Mouse (Mus musculus) heart, embryonic 15.5 days (tissue): Measurements from ENCODE around the gene Dpt. TPM values are rescaled to one million over a fixed set of nuclear protein-coding genes. Genes with fewer than 3 reads are reported as not detected.

ENCODE experiments used
- ATAC-seq: fragments of 200-750 bp; cut with Nextera tagmentation; replicated peaks from 2 replicates; pipeline ENCODE4 v1.8.0; 2017; ENCODE audit warnings: low read depth, moderate TSS enrichment; ENCODE audit not compliant: insufficient number of reproducible peaks, insufficient read depth, low FRiP score
- H3K27ac ChIP-seq: fragments of 300-500 bp; sonication (generic); 2 replicates; pipeline ENCODE4 v1.5.1; 2015; ENCODE audit warnings: mild to moderate bottlenecking, inconsistent platforms
- H3K27me3 ChIP-seq: fragments of 300-500 bp; sonication (generic); 2 replicates; pipeline ENCODE4 v1.6.1; 2015; ENCODE audit warnings: inconsistent platforms
- H3K36me3 ChIP-seq: fragments of 300-500 bp; sonication (generic); 2 replicates; pipeline ENCODE4 v1.6.1; 2015; ENCODE audit warnings: mild to moderate bottlenecking, inconsistent platforms
- H3K4me1 ChIP-seq: fragments of 300-500 bp; sonication (generic); replicated peaks from 2 replicates; pipeline ENCODE4 v1.6.1; 2015; ENCODE audit warnings: inconsistent platforms
- H3K4me2 ChIP-seq: fragments of 300-500 bp; sonication (generic); 2 replicates; pipeline ENCODE4 v1.6.1; 2015; ENCODE audit warnings: inconsistent platforms, mild to moderate bottlenecking, moderate library complexity
- H3K4me3 ChIP-seq: fragments of 300-500 bp; sonication (generic); 2 replicates; pipeline ENCODE4 v1.5.1; 2015; ENCODE audit warnings: mild to moderate bottlenecking, inconsistent platforms
- H3K9ac ChIP-seq: fragments of 300-500 bp; sonication (generic); 2 replicates; pipeline ENCODE4 v1.6.1; 2015; ENCODE audit warnings: mild to moderate bottlenecking, inconsistent platforms
- H3K9me3 ChIP-seq: fragments of 300-500 bp; sonication (generic); replicated peaks from 2 replicates; pipeline ENCODE4 v1.6.1; 2016; ENCODE audit warnings: inconsistent platforms
- WGBS: fragments of 180-500 bp; shearing (Covaris S2); methylation state at CpG from one replicate; pipeline ENCODE4 v1.1.7; 2015; ENCODE audit warnings: mixed read lengths; 5-methylcytosine and 5-hydroxymethylcytosine counted together
- polyA plus RNA-seq: library from polyadenylated mRNA; unstranded; fragments of >200 nt; fragmentation: Nextera tagmentation; extraction: Ambion mirVana; gene quantifications from 2 replicates; pipeline ENCODE4 v1.2.1, GENCODE M21; 2015

The Dpt gene
- 58.4 and 63.7 TPM in 2 replicates for polyA plus RNA-seq

DNA sequence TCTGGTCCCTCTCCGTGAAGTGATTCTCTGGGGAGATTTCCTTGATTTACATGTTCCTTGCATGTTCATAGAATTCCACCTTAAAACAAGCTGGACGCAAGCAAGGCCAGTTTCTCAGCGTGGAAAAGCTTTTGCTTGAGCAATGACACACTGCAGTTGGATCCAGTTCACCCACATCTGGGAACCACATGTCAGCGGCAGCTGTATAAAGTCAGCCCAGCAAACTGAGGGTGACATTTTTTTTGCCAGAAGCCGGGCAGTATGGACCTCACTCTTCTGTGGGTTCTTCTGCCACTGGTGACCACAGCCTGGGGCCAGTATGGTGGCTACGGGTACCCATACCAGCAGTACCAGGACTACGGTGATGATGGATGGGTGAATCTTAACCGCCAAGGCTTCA, at the start of gene Dpt:
Gene Dpt, plus strand, starts transcription at position 174 of the 400 bp plus-strand sequence.
- no peaks in the 10 kb centered on the region for H3K36me3 ChIP-seq
- ATAC-seq = no peak
- H3K27me3 ChIP-seq = no peaks in the 10 kb centered on the region
- H3K4me3 ChIP-seq = peak within 1 kb of the TSS; percentile 34
- H3K4me2 ChIP-seq = peak within 1 kb of the TSS; percentile 24; the same call in 1 of the 2 replicates
- H3K4me1 ChIP-seq = 0 out of 2 replicates have a peak, but pooled peaks cover 8% of the 10 kb centered on the region
- WGBS = 77% methylated on average over 8 of the region's 8 CpGs
- peak within 1 kb of the TSS; percentile 53 for H3K27ac ChIP-seq
- H3K9ac ChIP-seq = 0 out of 2 replicates have a peak within 1 kb of the TSS, but pooled peaks have one; percentile 7
- no peaks in the 10 kb centered on the region for H3K9me3 ChIP-seq

DNA sequence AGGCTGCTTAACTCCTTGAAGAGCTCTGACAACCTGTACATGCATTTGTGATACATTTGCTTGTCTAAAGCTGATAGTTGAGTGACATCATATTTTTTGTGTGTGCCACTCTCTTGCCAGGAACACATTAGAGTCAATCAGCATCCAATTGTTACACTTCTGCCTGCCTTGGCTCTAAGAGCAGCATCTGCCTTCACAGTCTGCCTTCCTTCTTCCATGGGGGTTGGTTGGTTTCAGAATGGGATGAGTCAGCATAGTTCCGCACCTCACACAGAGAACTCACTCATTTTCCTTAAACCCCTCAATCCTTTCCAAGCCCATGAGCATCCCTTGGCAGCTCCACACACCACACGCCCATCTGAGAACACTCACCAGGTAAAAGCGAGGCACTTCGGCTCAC, 42.7 kb upstream of the Dpt start:
- Histone ChIP-seq H3K9me3 (no peaks in the 10 kb centered on the region), H3K4me1 (no peaks in the 10 kb centered on the region), H3K9ac (no peak overlapping the region), H3K4me2 (no peak overlapping the region), H3K27ac (no peak overlapping the region), H3K4me3 (no peak overlapping the region), H3K36me3 (no peaks in the 10 kb centered on the region), H3K27me3 (no peaks in the 10 kb centered on the region)
- WGBS = 94% methylated on average over 4 of the region's 4 CpGs
- no peak for ATAC-seq

DNA sequence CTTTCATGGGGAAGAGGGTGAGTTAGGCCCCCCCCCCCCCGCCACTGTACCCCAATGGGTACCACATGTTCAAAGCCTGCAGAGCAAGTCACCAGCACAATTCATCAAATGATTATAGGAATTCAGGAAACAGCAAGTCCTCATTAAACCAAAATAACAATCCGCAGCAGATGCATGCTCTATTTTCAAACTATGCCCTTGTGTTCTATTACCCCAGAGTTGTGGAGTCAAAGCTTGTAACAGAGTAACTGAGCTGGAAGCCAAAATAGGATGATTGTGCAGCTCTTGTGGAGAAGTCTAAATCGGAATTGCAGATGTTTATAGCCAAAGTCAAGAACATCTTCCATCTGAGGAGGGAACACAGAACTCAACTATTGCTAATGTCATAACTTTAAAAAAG, 40.8 kb upstream of the Dpt start:
- no peak overlapping the region for H3K9ac ChIP-seq
- no peaks in the 10 kb centered on the region for H3K9me3 ChIP-seq
- no peak for ATAC-seq
- WGBS = 82% methylated on average over 3 of the region's 3 CpGs
- no peaks in the 10 kb centered on the region for H3K36me3 ChIP-seq
- no peaks in the 10 kb centered on the region for H3K4me1 ChIP-seq
- H3K27ac ChIP-seq = no peak overlapping the region
- no peak overlapping the region for H3K4me2 ChIP-seq
- H3K27me3 ChIP-seq = no peaks in the 10 kb centered on the region
- H3K4me3 ChIP-seq = no peak overlapping the region

DNA sequence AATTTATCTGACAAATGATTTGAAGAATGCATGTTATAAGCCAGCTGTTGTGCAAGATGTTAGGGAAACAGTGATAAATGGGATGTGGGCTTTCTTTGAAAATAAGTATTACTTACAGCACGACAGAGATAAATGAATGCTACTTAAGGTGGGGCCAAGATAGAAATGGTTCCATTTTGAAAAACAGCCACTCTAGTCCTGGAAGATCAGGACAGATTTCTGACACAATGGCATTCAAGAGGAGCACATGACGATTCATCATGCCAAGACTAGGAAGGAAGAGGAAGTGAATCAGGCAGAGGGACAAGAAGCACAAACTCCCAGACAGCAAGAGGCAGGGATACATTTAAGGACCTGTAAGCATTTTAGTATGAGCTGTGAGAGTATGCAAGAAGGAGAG, 39.5 kb upstream of the Dpt start:
- Histone ChIP-seq H3K27ac (no peak overlapping the region), H3K4me3 (no peak overlapping the region), H3K4me1 (no peaks in the 10 kb centered on the region), H3K36me3 (no peaks in the 10 kb centered on the region), H3K4me2 (no peak overlapping the region), H3K27me3 (no peaks in the 10 kb centered on the region), H3K9ac (no peak overlapping the region), H3K9me3 (no peaks in the 10 kb centered on the region)
- no peak for ATAC-seq
- 50% methylated on average over 2 of the region's 2 CpGs for WGBS

DNA sequence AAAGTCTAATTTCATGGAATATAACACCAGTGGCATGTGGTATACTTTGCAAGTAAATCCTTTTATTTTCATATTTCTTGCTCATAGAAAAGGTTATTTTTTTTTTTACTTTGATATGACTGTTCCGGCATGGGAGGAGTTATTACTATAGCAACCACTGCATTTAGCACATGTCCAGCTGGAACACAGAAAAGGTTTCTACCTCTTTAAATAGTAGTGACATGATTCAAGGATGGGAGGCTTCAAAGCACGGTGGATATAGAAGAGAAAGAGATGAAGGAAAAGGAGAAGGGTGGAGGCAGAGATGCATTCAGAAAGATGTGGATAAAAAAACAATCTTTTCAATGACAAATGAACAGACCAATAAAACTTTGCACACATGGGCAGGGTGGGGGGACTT, 38.0 kb upstream of the Dpt start:
- no peak for ATAC-seq
- Histone ChIP-seq H3K36me3 (no peaks in the 10 kb centered on the region), H3K27ac (no peak overlapping the region), H3K4me2 (no peak overlapping the region), H3K27me3 (no peaks in the 10 kb centered on the region), H3K4me1 (no peaks in the 10 kb centered on the region), H3K4me3 (no peak overlapping the region), H3K9ac (no peak overlapping the region), H3K9me3 (no peaks in the 10 kb centered on the region)
- 57% methylated on average over 2 of the region's 2 CpGs for WGBS

DNA sequence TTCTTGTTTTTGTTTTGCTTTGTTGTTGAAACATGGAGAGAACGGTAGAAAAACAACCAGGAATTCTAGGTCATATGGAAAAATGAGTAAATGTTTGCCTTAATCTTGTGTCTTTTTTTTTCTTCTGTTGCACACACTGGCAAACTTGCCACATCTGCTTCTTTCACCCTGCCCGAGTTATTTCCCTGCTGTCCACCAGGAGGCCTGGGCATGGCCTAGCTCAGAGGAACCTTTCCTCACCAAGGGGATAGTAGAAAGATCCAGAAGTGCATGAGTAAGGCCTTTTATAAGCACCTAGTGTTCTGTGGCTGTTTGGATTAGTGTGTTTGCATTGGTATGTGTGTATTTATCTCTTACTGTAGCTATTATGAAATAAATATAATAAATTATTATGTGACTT, 34.2 kb upstream of the Dpt start:
- H3K9ac ChIP-seq = no peak overlapping the region
- peaks cover 3% of the 10 kb centered on the region; the same call in 1 of the 2 replicates for H3K4me1 ChIP-seq
- WGBS = 56% methylated on average over 2 of the region's 2 CpGs
- ATAC-seq = no peak
- H3K36me3 ChIP-seq = no peaks in the 10 kb centered on the region
- H3K4me2 ChIP-seq = no peak overlapping the region
- no peaks in the 10 kb centered on the region for H3K27me3 ChIP-seq
- H3K9me3 ChIP-seq = no peaks in the 10 kb centered on the region
- no peak overlapping the region for H3K27ac ChIP-seq
- H3K4me3 ChIP-seq = no peak overlapping the region

DNA sequence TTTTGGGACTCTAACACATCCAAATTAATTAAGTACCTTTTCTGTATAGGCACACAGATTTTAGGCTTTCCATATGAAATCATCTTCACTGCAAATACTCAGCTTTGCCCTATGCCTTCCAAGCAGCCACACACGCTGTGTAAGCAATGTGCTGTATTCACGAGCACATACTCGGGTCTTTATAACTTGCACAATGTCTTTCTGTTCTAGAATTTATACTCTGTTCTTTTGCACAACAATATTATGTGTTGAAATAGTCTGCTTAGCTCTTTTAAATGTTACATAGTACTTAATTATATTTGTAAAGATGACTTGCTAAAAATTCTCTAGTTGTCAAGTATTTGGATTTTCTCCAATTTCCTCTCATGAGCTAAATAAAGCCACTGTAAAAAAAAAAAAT, 29.8 kb upstream of the Dpt start:
- peaks cover 7% of the 10 kb centered on the region for H3K4me1 ChIP-seq
- 55% methylated on average over 3 of the region's 3 CpGs for WGBS
- H3K36me3 ChIP-seq = no peaks in the 10 kb centered on the region
- no peak overlapping the region for H3K4me3 ChIP-seq
- H3K9me3 ChIP-seq = no peaks in the 10 kb centered on the region
- no peak for ATAC-seq
- no peak overlapping the region for H3K9ac ChIP-seq
- H3K27ac ChIP-seq = no peak overlapping the region
- no peaks in the 10 kb centered on the region for H3K27me3 ChIP-seq
- no peak overlapping the region for H3K4me2 ChIP-seq

DNA sequence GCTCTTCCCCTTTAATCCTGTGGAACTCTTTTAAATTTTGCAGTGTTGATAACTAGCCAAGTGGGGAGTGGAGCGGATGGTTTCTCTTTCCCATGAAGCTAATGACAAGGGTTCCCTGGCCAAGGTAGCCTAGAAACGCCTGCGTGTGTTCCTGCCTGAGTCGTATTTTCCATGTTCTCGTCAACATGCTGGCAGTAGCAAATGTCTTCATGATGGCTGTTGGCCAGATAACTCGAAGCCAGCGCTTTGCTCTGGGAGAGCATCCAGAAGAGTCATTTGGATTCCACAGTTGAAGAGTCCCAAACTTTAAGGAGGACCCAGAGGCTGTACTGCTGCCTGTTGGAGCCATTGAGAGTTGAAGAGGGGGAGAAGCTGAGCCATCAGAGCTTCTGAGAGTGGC, 25.8 kb upstream of the Dpt start:
- H3K36me3 ChIP-seq = no peaks in the 10 kb centered on the region
- H3K9me3 ChIP-seq = no peaks in the 10 kb centered on the region
- H3K27me3 ChIP-seq = no peaks in the 10 kb centered on the region
- H3K4me1 ChIP-seq = peaks cover 7% of the 10 kb centered on the region
- peak overlapping the region; percentile 31; the same call in 1 of the 2 replicates for H3K27ac ChIP-seq
- H3K4me3 ChIP-seq = no peak overlapping the region
- WGBS = 24% methylated on average over 7 of the region's 7 CpGs
- ATAC-seq = peak; percentile 79
- no peak overlapping the region for H3K4me2 ChIP-seq
- no peak overlapping the region for H3K9ac ChIP-seq

DNA sequence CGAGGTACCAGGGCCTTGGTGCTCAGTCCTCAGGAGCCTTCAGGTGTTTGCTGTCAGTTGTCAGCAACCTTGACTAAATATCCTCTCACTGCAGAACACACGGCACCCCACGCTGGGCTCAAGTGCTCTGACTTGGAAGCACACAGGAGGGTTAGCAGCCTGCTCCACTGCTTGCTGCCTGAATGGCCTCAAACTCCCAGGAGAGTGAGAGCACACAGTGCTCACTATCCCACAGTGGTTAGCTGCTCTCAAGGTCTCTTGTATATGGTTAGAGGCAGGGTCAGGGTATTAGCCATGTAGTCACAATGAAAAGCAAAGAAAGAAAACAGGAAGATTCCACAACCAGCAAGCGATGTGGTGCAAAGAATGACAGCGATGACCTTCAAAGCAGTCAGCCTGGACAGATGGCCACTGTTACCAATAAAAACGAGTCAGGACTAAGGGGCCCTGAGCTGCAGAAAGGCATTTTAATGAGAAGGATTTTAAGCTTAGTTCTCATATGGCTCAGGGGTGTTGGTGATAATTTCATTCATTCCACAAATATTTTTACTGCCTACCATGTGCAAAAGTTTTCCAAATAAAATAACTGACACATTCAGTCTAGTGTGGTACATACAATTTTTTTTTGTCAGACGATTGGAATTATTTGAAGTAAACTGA, 15.5 kb upstream of the Dpt start:
- H3K27ac ChIP-seq = no peak overlapping the region; the same call in 1 of the 2 replicates
- peaks cover 10% of the 10 kb centered on the region for H3K4me1 ChIP-seq
- no peaks in the 10 kb centered on the region for H3K36me3 ChIP-seq
- WGBS = 44% methylated on average over 7 of the region's 7 CpGs
- H3K9me3 ChIP-seq = no peaks in the 10 kb centered on the region
- H3K9ac ChIP-seq = no peak overlapping the region
- H3K27me3 ChIP-seq = no peaks in the 10 kb centered on the region
- no peak for ATAC-seq
- H3K4me3 ChIP-seq = no peak overlapping the region
- H3K4me2 ChIP-seq = no peak overlapping the region

DNA sequence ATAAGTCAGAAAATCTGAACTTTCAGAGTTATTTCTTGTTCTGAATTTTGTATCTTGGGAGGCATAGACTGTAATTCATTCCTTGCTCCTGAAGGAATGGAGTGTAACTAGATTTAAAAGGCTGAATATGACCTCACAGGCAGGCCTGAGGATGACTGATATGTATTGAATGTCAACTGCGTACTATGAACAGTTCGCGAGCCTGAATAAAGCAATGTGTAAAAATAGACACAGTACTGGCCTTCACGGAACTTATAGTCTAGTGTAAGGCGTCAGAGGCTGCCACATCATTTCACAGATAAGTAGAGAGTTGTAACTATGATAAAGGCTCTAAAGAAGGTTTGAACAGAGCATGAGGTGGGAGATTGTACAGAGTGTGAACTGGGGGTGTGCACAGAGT, 10.3 kb upstream of the Dpt start:
- H3K9me3 ChIP-seq = no peaks in the 10 kb centered on the region
- no peak for ATAC-seq
- H3K4me1 ChIP-seq = peaks cover 5% of the 10 kb centered on the region
- no peaks in the 10 kb centered on the region for H3K36me3 ChIP-seq
- 27% methylated on average over 5 of the region's 5 CpGs for WGBS
- H3K4me3 ChIP-seq = no peak overlapping the region
- H3K27me3 ChIP-seq = no peaks in the 10 kb centered on the region
- no peak overlapping the region for H3K9ac ChIP-seq
- no peak overlapping the region for H3K4me2 ChIP-seq
- H3K27ac ChIP-seq = 0 out of 2 replicates have a peak overlapping the region, but pooled peaks have one; percentile 2

DNA sequence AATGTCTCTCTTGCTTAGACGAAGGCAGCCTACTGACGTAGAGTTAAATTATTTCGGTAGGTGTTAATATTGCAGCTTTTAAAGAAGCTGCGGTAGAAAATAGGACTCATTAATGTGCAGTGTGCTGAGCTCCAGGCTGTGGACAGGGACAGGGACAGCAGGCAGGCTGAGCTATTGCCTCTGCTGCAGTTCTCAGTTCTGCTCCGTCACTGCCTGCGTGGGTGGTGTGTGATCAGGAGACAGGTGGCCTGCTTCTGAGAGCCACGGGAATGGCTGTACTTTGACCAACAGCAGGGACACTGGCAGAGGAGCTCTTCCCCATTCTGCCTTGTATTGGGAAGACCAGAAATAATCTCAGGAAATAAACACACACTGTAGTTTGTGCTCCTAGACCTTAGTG, 8.7 kb upstream of the Dpt start:
- H3K4me3 ChIP-seq = no peak overlapping the region
- H3K27me3 ChIP-seq = no peaks in the 10 kb centered on the region
- H3K27ac ChIP-seq = no peak overlapping the region
- H3K36me3 ChIP-seq = no peaks in the 10 kb centered on the region
- 62% methylated on average over 7 of the region's 7 CpGs for WGBS
- no peak overlapping the region for H3K9ac ChIP-seq
- no peak for ATAC-seq
- H3K4me2 ChIP-seq = no peak overlapping the region
- H3K9me3 ChIP-seq = no peaks in the 10 kb centered on the region
- H3K4me1 ChIP-seq = peaks cover 5% of the 10 kb centered on the region

DNA sequence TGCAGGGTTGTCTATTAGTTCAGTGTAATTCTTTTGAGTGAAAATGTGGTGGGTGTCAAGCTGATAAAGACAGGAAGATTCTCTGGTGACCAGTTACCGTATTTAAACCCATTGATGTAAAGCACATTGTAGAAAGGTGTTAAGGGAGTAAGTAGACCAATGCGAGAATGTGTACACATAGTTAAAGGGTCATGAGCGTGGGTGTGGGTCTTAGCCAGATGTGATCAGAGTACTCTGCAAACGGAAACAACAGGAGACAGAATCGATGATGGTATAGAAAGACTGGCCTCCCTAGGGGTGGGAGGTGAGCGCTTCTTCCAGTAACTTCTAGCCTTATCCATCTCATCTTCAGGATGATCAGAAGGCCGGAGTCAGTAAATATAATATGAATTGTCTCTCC, 8.2 kb upstream of the Dpt start:
- Histone ChIP-seq H3K9me3 (no peaks in the 10 kb centered on the region), H3K27ac (no peak overlapping the region), H3K4me3 (no peak overlapping the region), H3K9ac (no peak overlapping the region), H3K27me3 (no peaks in the 10 kb centered on the region), H3K4me2 (no peak overlapping the region), H3K36me3 (no peaks in the 10 kb centered on the region), H3K4me1 (peaks cover 5% of the 10 kb centered on the region)
- ATAC-seq = no peak
- 88% methylated on average over 7 of the region's 7 CpGs for WGBS
